Mouse (Mus musculus) spleen, adult 2 months (tissue): ENCODE results near the gene Stat2. TPM values are rescaled to one million over a fixed set of nuclear protein-coding genes. Genes with fewer than 3 reads are reported as not detected.

Experiments
- DNase-seq, 2 experiments: peaks; one replicate each; pipeline versions ENCODE4 v3.0.0 to v3.0.0-alpha.2; 2012 to 2021; ENCODE audit warnings: low spot score in 2 of 2, low read depth in 1 of 2
- H3K27ac ChIP-seq: fragments of 200-500 bp; 2 replicates; pipeline ENCODE4 v1.5.1; 2012; ENCODE audit warnings: low read length, inconsistent platforms; ENCODE audit not compliant: insufficient read depth
- H3K27me3 ChIP-seq: fragments of 200-500 bp; 2 replicates; pipeline ENCODE4 v1.6.1; 2012; ENCODE audit warnings: mild to moderate bottlenecking, moderate library complexity, low read length, inconsistent platforms; ENCODE audit not compliant: control insufficient read depth, insufficient read depth
- H3K36me3 ChIP-seq: fragments of 200-500 bp; 2 replicates; pipeline ENCODE4 v1.6.1; 2012; ENCODE audit warnings: mild to moderate bottlenecking, low read length, inconsistent platforms; ENCODE audit not compliant: control insufficient read depth, insufficient read depth
- H3K4me1 ChIP-seq: fragments of 200-500 bp; 2 replicates; pipeline ENCODE4 v1.6.1; 2011; ENCODE audit warnings: inconsistent platforms; ENCODE audit not compliant: control insufficient read depth, insufficient read depth, insufficient read length
- H3K4me3 ChIP-seq: fragments of 200-500 bp; 2 replicates; pipeline ENCODE4 v1.5.1; 2011; ENCODE audit warnings: mild to moderate bottlenecking, inconsistent platforms; ENCODE audit not compliant: insufficient read depth, insufficient read length; ENCODE audit errors: extremely low read depth
- CTCF ChIP-seq: fragments of 200-500 bp; IDR thresholded peaks from 2 replicates; pipeline ENCODE4 v1.5.1; 2011; ENCODE audit warnings: mild to moderate bottlenecking, inconsistent platforms; ENCODE audit not compliant: insufficient read depth, insufficient read length, insufficient replicate concordance; ENCODE audit errors: extremely low read depth
- POLR2A ChIP-seq: fragments of 200-500 bp; IDR thresholded peaks from 2 replicates; pipeline ENCODE4 v1.6.1; 2011; ENCODE audit warnings: low read depth, low read length, inconsistent platforms
- WGBS: fragments of 180-500 bp; shearing (Covaris S2); methylation state at CpG from one replicate; pipeline ENCODE4 v1.1.7; 2018; 5-methylcytosine and 5-hydroxymethylcytosine counted together
- polyA plus RNA-seq: library from polyadenylated mRNA; depleted of rRNA; stranded (reverse); fragments of >200 nt; gene quantifications from 2 replicates; pipeline ENCODE4 v1.2.3, GENCODE M21; 2012

Stat2 gene
- polyA plus RNA-seq, 1 experiment = 34.6 TPM

DNA sequence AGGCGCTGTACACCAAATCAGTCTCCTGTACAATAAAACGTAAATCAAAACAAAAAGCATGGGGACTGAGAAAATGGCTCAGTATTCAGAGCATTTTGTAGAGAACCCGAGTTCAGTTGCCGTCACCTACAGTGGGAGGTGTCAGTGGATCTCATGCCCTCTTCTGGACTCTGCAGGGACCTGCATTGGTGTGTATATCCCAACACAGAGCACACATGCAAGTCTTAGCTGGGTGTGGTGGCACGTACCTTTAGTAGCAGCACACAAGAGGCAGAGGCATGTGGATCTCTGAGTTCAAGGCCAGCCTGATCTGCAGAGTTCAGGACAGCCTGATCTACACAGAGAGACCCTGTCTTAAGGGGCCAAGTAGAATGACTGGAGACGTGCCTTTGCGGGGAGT lies 39.3 kb downstream of the Stat2 start:
- H3K36me3 ChIP-seq = peaks cover 24% of the 10 kb centered on the region
- TF ChIP-seq CTCF (no peak), POLR2A (no peak)
- 92% methylated on average over 7 of the region's 7 CpGs for WGBS

DNA sequence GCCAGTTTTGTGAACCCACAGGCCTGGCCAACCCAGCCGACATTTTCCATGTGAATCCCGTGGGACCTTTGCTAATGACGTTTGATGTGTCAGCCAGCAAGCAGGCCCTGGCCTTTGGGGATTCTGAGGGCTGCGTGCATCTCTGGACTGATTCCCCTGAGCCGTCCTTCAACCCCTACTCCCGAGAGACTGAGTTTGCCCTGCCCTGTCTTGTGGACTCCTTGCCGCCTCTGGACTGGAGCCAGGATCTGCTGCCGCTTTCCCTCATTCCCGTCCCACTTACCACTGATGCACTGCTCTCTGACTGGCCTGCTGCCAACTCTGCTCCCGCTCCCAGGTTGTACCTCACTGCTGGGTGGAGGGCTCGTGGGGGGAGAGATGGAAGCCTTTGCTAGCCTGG lies 39.8 kb downstream of the Stat2 start:
- WGBS = 60% methylated on average over 11 of the region's 11 CpGs
- Histone ChIP-seq H3K4me3 (no peak overlapping the region), H3K27me3 (no peaks in the 10 kb centered on the region), H3K36me3 (peaks cover 26% of the 10 kb centered on the region), H3K27ac (no peak overlapping the region), H3K4me1 (no peaks in the 10 kb centered on the region)
- TF ChIP-seq CTCF (no peak), POLR2A (no peak)
- DNase-seq = no peak

More for the DNA sequence above, 39.3 kb downstream of the Stat2 start:
- DNase-seq = no peak
- no peaks in the 10 kb centered on the region for H3K4me1 ChIP-seq
- no peak overlapping the region for H3K27ac ChIP-seq
- no peaks in the 10 kb centered on the region for H3K27me3 ChIP-seq
- H3K4me3 ChIP-seq = no peak overlapping the region

DNA sequence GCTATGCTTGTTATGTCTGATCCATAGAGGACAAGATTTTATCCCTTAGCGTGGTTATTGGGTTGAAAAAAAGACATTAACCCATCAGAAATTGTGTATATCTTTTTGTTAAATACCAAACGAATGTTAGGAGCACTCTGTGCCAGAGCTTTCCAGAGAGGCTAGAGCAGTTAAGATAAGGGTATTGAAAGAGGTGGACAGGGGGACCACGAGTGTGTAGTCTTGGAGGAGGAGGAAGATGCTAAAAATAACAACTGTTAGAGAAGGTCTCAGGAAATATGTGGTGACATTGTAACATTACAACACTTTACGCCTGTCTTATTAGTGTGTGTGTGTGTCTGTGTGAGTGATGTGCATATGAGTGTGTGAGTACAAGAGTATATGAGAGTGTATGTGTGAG lies 40.5 kb downstream of the Stat2 start:
- H3K4me1 ChIP-seq = no peaks in the 10 kb centered on the region
- H3K36me3 ChIP-seq = peaks cover 32% of the 10 kb centered on the region
- no peak overlapping the region for H3K27ac ChIP-seq
- no peaks in the 10 kb centered on the region for H3K27me3 ChIP-seq
- 64% methylated on average over 4 of the region's 4 CpGs for WGBS
- TF ChIP-seq POLR2A = no peak
- TF ChIP-seq CTCF = no peak
- H3K4me3 ChIP-seq = no peak overlapping the region
- DNase-seq = no peak

DNA sequence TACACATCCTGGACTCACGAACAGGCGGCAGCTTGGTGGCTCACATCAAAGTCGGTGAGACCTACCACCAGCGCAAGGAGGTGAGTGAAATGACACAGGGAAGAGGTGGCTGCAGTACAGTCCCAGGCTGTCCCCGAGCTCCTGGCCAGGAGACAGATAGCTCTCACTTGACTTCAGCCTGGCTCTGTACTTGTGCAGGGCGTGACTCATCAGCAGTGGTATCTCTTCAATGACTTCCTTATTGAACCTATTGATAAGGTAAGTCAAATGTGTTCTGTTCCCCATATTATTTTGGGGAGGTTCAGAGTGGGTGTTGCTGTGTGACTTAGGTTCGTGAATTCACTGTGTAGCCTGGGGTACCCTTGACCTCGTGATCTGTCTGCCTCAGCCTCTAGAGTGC lies 45.2 kb downstream of the Stat2 start:
- Histone ChIP-seq H3K27me3 (no peaks in the 10 kb centered on the region), H3K27ac (no peak overlapping the region), H3K4me1 (no peaks in the 10 kb centered on the region), H3K4me3 (no peak overlapping the region), H3K36me3 (peaks cover 37% of the 10 kb centered on the region)
- TF ChIP-seq CTCF = no peak
- TF ChIP-seq POLR2A = no peak
- 91% methylated on average over 8 of the region's 8 CpGs for WGBS
- no peak for DNase-seq

DNA sequence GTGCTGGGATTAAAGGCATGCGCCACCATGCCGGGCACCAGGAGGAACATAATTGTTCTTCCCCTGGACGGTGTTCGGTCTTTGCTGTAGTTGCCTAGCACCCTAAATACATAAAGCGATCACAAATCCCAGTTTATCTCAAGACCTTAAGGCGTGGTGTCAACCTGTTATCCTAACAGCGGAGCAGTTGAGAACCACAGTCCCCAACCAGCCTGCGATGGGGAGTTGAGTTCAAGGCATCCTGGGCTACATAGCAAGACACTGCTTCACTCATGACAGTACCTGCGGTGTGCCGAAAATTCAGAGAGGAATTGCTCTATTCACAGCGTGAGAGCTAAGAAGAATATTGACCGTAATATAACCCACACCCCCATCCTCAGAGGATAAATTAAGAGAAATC lies 51.3 kb downstream of the Stat2 start:
- Histone ChIP-seq H3K27ac (no peak overlapping the region), H3K4me1 (peaks cover 4% of the 10 kb centered on the region; the same call in 1 of the 2 replicates), H3K4me3 (no peak overlapping the region), H3K36me3 (peaks cover 16% of the 10 kb centered on the region), H3K27me3 (no peaks in the 10 kb centered on the region)
- no peak for DNase-seq
- 61% methylated on average over 12 of the region's 12 CpGs for WGBS
- TF ChIP-seq POLR2A = no peak
- no peak for TF ChIP-seq CTCF

DNA sequence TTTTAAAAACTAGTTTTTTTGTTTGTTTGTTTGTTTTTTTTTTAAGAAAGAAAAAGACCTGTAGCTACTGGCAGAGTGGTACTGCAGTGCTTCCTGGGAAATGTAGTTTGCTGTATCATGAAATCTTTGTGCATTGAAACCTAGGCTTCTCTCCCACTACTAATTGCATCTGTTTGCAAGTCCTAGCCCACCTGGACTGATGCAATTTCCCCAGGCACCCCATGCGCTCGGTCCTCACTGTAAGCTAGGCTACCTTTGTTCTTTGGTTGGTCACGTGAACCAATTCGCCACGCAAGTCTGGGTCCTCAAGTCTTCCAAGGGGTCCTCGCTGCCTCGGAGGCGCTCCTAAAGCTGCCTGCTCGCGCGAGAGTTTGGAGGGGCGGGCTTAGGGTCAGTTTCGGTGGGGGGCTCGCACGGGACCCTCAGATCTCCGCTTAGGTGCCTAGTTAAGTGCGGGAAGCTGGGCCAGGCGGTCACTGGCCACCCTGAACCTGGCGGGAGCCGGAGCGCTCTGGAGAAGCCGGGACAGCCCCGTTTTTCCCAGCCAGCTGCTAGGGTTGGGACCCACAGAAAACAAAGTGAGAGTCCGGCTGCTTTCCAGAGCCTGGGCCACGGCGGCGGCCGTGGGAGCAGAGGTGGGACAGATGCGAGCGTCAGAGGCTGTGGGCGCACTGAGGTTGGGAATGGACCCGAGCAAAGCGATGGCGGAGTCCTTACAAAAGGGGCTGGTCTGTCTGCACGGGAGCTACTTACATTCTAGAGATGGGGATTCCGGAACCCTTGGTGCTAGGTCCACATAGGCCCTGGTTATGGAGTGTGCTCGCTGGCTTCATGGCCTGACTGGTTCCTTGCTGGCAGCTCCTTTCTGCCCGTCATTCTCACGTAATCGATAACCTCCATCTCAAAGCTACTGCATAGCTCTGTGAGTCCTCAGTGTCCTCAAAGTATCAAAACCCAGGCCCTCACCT lies 52.1 kb downstream of the Stat2 start, which contains the start of gene Cnpy2:
TSS of gene Cnpy2 (plus strand) at position 319 of the 968 bp plus-strand sequence.
- H3K27me3 ChIP-seq = no peaks in the 10 kb centered on the region
- H3K4me3 ChIP-seq = peak within 1 kb of the TSS; percentile 92
- peak within 1 kb of the TSS; percentile 87 for H3K27ac ChIP-seq
- TF ChIP-seq CTCF = no peak
- TF ChIP-seq POLR2A = no peak
- peaks cover 17% of the 10 kb centered on the region for H3K36me3 ChIP-seq
- WGBS = under 1% methylated on average over 40 of the region's 40 CpGs
- peaks cover 4% of the 10 kb centered on the region; the same call in 1 of the 2 replicates for H3K4me1 ChIP-seq
- DNase-seq = peak in 1 of 2 experiments; percentile 73

DNA sequence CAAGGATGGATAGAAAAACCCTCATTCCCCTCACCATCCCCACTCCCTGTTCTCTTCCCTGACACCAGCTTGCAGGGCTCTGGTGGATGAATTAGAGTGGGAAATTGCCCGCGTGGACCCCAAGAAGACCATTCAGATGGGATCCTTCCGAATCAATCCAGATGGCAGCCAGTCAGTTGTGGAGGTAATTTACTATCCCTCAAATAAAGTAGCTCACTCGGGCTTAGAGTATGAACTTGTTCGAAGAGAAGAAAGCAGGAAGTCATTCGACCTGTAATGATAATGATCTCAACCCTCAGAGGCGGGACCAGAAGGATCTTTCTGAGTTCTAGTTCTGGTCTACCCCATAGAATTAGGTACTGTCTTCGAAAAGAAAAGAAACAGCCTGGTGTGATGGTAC lies 53.2 kb downstream of the Stat2 start:
- Histone ChIP-seq H3K36me3 (peaks cover 14% of the 10 kb centered on the region), H3K27ac (no peak overlapping the region), H3K4me3 (peak overlapping the region; percentile 92; the same call in 1 of the 2 replicates), H3K4me1 (peaks cover 4% of the 10 kb centered on the region; the same call in 1 of the 2 replicates), H3K27me3 (no peaks in the 10 kb centered on the region)
- no peak for DNase-seq
- 46% methylated on average over 8 of the region's 8 CpGs for WGBS
- TF ChIP-seq POLR2A = no peak
- TF ChIP-seq CTCF = no peak
